ENCODE assay signal across 7 mouse cellular contexts in the genomic region with DNA sequence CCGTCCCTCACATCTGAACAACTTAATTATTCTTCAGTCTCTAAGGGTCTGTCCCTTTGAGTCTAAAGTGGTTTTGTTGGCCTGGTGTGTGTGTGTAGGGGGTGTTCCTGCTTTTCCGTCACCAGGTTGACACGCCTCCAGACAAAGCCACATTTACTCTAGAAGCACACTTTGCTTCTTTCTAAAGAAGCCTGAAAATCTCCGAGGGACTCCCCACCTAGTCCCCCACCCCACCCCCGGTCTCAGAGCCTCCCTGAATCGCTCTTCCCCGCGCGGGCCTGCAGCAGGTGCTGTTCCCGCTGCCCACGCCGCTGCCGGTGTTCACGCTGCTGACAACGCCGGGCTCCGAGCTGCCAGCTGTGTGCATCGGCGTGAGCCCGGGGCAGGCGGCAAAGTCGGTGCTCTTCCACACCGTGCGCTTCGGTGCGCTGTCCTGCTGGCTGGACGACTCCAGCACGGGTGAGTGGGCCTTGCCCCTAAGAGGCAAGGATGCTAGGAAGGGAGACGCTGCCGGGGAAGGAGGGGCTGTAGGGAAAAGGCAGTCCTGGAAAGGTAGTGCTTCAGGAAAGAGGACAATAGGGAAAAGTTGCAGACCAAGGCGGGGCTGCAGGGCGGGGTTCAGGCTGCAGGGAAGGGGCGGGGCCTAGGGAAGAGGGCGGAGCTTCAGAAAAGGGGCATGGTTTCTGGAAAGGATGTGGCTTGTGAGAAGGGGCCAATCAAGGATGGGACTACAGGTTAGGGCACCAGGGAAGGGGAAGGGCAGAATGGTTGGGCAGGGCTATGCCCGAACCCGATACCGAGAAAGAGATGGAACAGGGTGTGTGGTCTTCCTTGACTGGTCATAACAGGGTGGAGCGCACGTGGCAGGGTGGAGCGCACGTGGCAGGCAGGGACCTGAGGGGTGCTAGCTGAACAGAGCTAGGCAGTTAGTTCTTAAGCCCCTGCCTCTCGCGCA. TPM values are rescaled to one million over a fixed set of nuclear protein-coding genes. Genes with fewer than 3 reads are reported as not detected.
A peak's percentile ranks its signal among the peaks of the same experiment; 100 is the strongest.
DNase-seq lines count a peak whose midpoint lies in the region; ATAC-seq and TF ChIP-seq lines count a peak whose summit lies in the region.

No protein-coding gene starts in this region.

- peak; percentile 89 for DNase-seq in embryo, embryonic 10 days (ENCODE audit: low spot score)
- peak in 2 of 3 experiments; percentile 41 to 70 for DNase-seq in liver, embryonic 14.5 days (ENCODE audit: low read depth in 3 of 3, low spot score in 3 of 3)
- DNase-seq in natural killer cell, adult 2 months (ENCODE audit: low spot score in 2 of 2), result peak; percentile 68 to 85

- H3K4me3 ChIP-seq in intestine, embryonic 16.5 days (ENCODE audit: low read length), result peak overlapping the region; percentile 64
- peak overlapping the region; percentile 44 to 53 for H3K4me3 ChIP-seq in liver, embryonic 14.5 days (ENCODE audit: insufficient read depth in 1 of 2, low read depth in 2 of 2, low read length in 2 of 2)
- peak overlapping the region; percentile 61 for H3K4me3 ChIP-seq in stomach, embryonic 16.5 days (replicated peaks; ENCODE audit: low read length)

- H3K9ac ChIP-seq in intestine, embryonic 16.5 days (ENCODE audit: low read depth, low read length), result peak overlapping the region; percentile 76
- peak overlapping the region; percentile 49 for H3K9ac ChIP-seq in liver, embryonic 14.5 days (replicated peaks)
- H3K9ac ChIP-seq in stomach, embryonic 16.5 days (ENCODE audit: low read length), result peak overlapping the region; percentile 78

- no peaks in the 10 kb centered on the region for H3K9me3 ChIP-seq in intestine, embryonic 16.5 days (ENCODE audit: control insufficient read depth, low read length)
- no peaks in the 10 kb centered on the region for H3K9me3 ChIP-seq in liver, embryonic 14.5 days (ENCODE audit: control insufficient read depth, low read length)
- H3K9me3 ChIP-seq in stomach, embryonic 16.5 days (replicated peaks; ENCODE audit: control insufficient read depth, low read length), result no peaks in the 10 kb centered on the region; the same call in 1 of the 2 replicates

- no peak for TF ChIP-seq EP300 in liver, embryonic 14.5 days (IDR thresholded peaks at IDR 0.05; ENCODE audit: low read depth)

- peaks cover 4% of the 10 kb centered on the region for H3K4me1 ChIP-seq in intestine, embryonic 16.5 days (ENCODE audit: control insufficient read depth, insufficient read depth, low read length)
- H3K4me1 ChIP-seq in liver, embryonic 14.5 days (replicated peaks; ENCODE audit: control insufficient read depth in 2 of 2, insufficient read depth in 2 of 2, low read length in 1 of 2), result peaks cover 7 to 10% of the 10 kb centered on the region in 2 experiments
- peaks cover 9% of the 10 kb centered on the region; the same call in 1 of the 2 replicates for H3K4me1 ChIP-seq in stomach, embryonic 16.5 days (ENCODE audit: control insufficient read depth, insufficient read depth, low read length)

- no peaks in the 10 kb centered on the region for H3K36me3 ChIP-seq in intestine, embryonic 16.5 days (ENCODE audit: control insufficient read depth, insufficient read depth, low read length)
- no peaks in the 10 kb centered on the region for H3K36me3 ChIP-seq in liver, embryonic 14.5 days (replicated peaks; ENCODE audit: control insufficient read depth, insufficient read depth, low read depth)
- no peaks in the 10 kb centered on the region for H3K36me3 ChIP-seq in stomach, embryonic 16.5 days (ENCODE audit: control insufficient read depth, insufficient read depth, low read length)

- H3K27ac ChIP-seq in intestine, embryonic 16.5 days (ENCODE audit: low read length), result peak overlapping the region; percentile 61
- H3K27ac ChIP-seq in liver, embryonic 14.5 days, result peak overlapping the region; percentile 36
- peak overlapping the region; percentile 80 for H3K27ac ChIP-seq in stomach, embryonic 16.5 days (ENCODE audit: low read length)

- no peaks in the 10 kb centered on the region for H3K27me3 ChIP-seq in intestine, embryonic 16.5 days (replicated peaks; ENCODE audit: control insufficient read depth, insufficient read depth, low read length)
- no peaks in the 10 kb centered on the region for H3K27me3 ChIP-seq in liver, embryonic 14.5 days (ENCODE audit: control insufficient read depth, insufficient read depth, low read length)
- H3K27me3 ChIP-seq in stomach, embryonic 16.5 days (ENCODE audit: control insufficient read depth, insufficient read depth, low read length), result no peaks in the 10 kb centered on the region

- peak; percentile 83 for ATAC-seq in activated CD4-positive, CD25-positive, alpha-beta regulatory T cell, adult 4 months
- ATAC-seq in granulocyte monocyte progenitor cell, adult 5-6 weeks (replicated peaks; ENCODE audit: poor library complexity, severe bottlenecking), result peak; percentile 92
- ATAC-seq in intestine, embryonic 16.5 days, result peak; percentile 92
- peak; percentile 95 for ATAC-seq in liver, embryonic 14.5 days (ENCODE audit: insufficient read depth)
- peak; percentile 81 for ATAC-seq in stomach, embryonic 16.5 days (ENCODE audit: insufficient read depth, low FRiP score)

- no peak for TF ChIP-seq CTCF in liver, embryonic 14.5 days (IDR thresholded peaks at IDR 0.05; ENCODE audit: low read depth)

- WGBS in intestine, embryonic 16.5 days, result 6% methylated on average over 43 of the region's 43 CpGs
- 4% methylated on average over 43 of the region's 43 CpGs for WGBS in liver, embryonic 14.5 days (ENCODE audit: insufficient replicate concordance)
- 6% methylated on average over 43 of the region's 43 CpGs for WGBS in stomach, embryonic 16.5 days

- H3K4me2 ChIP-seq in intestine, embryonic 16.5 days (ENCODE audit: low read depth, low read length), result peak overlapping the region; percentile 97
- H3K4me2 ChIP-seq in liver, embryonic 14.5 days (ENCODE audit: low read depth), result peak overlapping the region; percentile 85
- peak overlapping the region; percentile 98 for H3K4me2 ChIP-seq in stomach, embryonic 16.5 days (ENCODE audit: low read depth, low read length)

RNA-seq across cellular contexts. Expression of gene Map4k1, which starts 19.1 kb away (rescaled TPM):
- 100 to 1,000 TPM in 1 of 2 experiments, 10 to 100 TPM in 1; 88.8 to 120 TPM for polyA plus RNA-seq in activated CD4-positive, CD25-positive, alpha-beta regulatory T cell, adult 4 months (2017; shearing (Covaris generic))
- total RNA-seq in granulocyte monocyte progenitor cell, adult 5-6 weeks (2014; fragmentation: Nextera tagmentation), result 46.1 and 62.3 TPM in 2 replicates
- 42.4 and 48.7 TPM in 2 replicates for total RNA-seq in granulocyte monocyte progenitor cell, adult 5-6 weeks (2017)
- polyA plus RNA-seq in intestine, embryonic 16.5 days (2015; fragmentation: Nextera tagmentation; extraction: Ambion mirVana), result 6.9 and 7.3 TPM in 2 replicates
- polyA plus RNA-seq in liver, embryonic 14.5 days (2012; rRNA removed), result 16.7 and 17.3 TPM in 2 replicates
- 24.9 and 27.4 TPM in 2 replicates for polyA plus RNA-seq in liver, embryonic 14.5 days (2014; fragmentation: Nextera tagmentation; extraction: Ambion mirVana)
- 7.9 and 8.4 TPM in 2 replicates for polyA plus RNA-seq in stomach, embryonic 16.5 days (2015; fragmentation: Nextera tagmentation; extraction: Ambion mirVana)

RNA-seq across cellular contexts. Expression of gene Eif3k, which starts 19.3 kb away (rescaled TPM):
- polyA plus RNA-seq in activated CD4-positive, CD25-positive, alpha-beta regulatory T cell, adult 4 months (2017; shearing (Covaris generic)), result 100 to 1,000 TPM; 603 to 630 TPM
- total RNA-seq in granulocyte monocyte progenitor cell, adult 5-6 weeks (2014; fragmentation: Nextera tagmentation), result 474 TPM in 2 replicates
- 400 and 462 TPM in 2 replicates for total RNA-seq in granulocyte monocyte progenitor cell, adult 5-6 weeks (2017)
- 355 and 362 TPM in 2 replicates for polyA plus RNA-seq in intestine, embryonic 16.5 days (2015; fragmentation: Nextera tagmentation; extraction: Ambion mirVana)
- 281 and 283 TPM in 2 replicates for polyA plus RNA-seq in liver, embryonic 14.5 days (2012; rRNA removed)
- polyA plus RNA-seq in liver, embryonic 14.5 days (2014; fragmentation: Nextera tagmentation; extraction: Ambion mirVana), result 283 and 288 TPM in 2 replicates
- 339 and 345 TPM in 2 replicates for polyA plus RNA-seq in stomach, embryonic 16.5 days (2015; fragmentation: Nextera tagmentation; extraction: Ambion mirVana)

RNA-seq across cellular contexts. Expression of gene Actn4, which starts 38.8 kb away (rescaled TPM):
- 100 to 1,000 TPM in 1 of 2 experiments, 10 to 100 TPM in 1; 84.6 to 128 TPM for polyA plus RNA-seq in activated CD4-positive, CD25-positive, alpha-beta regulatory T cell, adult 4 months (2017; shearing (Covaris generic))
- total RNA-seq in granulocyte monocyte progenitor cell, adult 5-6 weeks (2014; fragmentation: Nextera tagmentation), result 85.8 and 94.3 TPM in 2 replicates
- 40.2 and 47.1 TPM in 2 replicates for total RNA-seq in granulocyte monocyte progenitor cell, adult 5-6 weeks (2017)
- polyA plus RNA-seq in intestine, embryonic 16.5 days (2015; fragmentation: Nextera tagmentation; extraction: Ambion mirVana), result 402 and 447 TPM in 2 replicates
- 80.4 and 86.2 TPM in 2 replicates for polyA plus RNA-seq in liver, embryonic 14.5 days (2012; rRNA removed)
- polyA plus RNA-seq in liver, embryonic 14.5 days (2014; fragmentation: Nextera tagmentation; extraction: Ambion mirVana), result 94.5 and 105 TPM in 2 replicates
- 413 and 449 TPM in 2 replicates for polyA plus RNA-seq in stomach, embryonic 16.5 days (2015; fragmentation: Nextera tagmentation; extraction: Ambion mirVana)

Comparison
In these comparisons a context has a peak if more than half of its experiments do, and no peak if none do; other contexts are left out.
1. Peak in every context shown above with its lines: DNase-seq, ATAC-seq, H3K4me3 ChIP-seq and H3K27ac ChIP-seq.